Mouse (Mus musculus) lung, adult 18-20 months (tissue): ENCODE results near the gene Map1a.
A peak's percentile ranks its signal among the peaks of the same experiment; 100 is the strongest.

Experiments used
- DNase-seq, 2 experiments: peaks; one replicate each; pipeline ENCODE4 v3.0.0; 2022; ENCODE audit warnings: mixed read lengths in 2 of 2

Map1a gene

DNA sequence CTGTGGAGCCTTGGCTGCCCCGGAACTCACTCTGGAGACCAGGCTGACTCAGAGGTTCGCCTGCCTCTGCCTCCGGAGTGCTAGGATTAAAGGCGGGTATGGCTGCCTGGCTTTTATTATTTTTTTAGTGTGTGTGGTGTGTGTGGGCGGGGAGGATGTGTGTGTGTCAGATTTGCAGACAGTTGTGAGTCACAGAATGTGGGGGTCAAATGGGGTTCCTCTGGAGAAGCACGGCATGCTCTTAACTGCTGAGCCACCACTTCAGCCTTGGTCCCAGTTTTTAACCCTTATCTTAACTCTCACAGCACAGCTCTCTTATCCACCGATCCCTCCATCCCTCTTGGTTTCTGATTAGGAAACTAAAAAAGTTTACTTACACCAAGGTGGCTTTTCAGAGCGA is 26.9 kb downstream of the Map1a start:
- DNase-seq: no peak

DNA sequence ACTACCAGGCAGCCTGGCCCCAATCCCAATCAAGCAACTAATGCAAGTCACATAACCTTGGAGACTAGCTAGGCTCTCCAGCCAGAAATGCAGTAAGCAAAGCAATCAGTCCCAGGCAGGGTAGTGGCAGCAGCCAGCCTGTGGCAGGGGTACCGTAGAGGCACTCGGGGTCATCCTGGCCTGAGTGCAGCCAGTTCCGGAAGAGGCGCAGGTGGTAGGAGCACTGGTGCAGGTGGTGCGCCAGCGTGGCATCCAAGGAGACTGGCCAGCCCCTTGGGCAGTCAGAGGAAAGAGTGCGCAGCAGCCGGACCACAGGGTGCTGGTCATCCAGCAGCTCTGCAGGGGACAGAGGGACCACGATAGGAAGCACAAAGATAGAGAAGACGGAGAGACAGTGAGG is 33.6 kb downstream of the Map1a start:
- no peak for DNase-seq

DNA sequence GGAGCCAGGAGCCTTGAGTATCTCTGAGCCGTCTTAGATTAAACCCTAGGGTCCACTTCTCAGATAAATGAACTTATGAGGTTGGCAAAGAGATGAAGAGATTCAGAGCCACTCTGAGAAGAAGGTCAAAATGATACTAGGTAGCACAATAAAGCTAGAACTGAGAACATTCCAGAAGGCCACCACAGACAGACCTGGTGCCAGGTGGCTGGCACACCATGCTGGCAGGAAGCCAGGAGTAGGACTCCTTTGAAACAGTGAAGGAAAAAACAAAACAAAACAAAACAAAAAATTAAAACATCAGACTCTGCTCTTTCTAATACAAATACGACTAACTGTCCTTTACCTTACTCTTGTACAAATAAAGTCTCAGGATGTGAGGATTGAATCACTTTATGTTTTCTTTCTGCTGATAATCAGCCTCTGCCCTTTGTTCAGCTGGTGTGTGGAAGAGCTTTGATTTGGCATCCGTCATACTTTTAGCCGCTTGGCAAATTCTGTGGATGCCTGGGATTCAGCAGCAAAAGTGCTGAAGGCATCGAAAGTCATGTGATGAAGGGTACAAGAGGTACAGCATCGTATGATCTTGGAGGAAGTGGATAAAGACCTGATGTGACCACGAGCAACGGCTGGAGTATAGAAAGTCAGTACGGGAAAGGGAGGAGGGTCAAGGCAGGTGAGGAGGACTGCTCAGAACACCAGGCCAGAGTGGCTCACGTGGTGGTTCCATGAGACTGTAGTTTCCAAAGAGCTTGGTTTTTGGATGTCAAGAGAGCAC is 34.5 kb downstream of the Map1a start:
- no peak for DNase-seq

DNA sequence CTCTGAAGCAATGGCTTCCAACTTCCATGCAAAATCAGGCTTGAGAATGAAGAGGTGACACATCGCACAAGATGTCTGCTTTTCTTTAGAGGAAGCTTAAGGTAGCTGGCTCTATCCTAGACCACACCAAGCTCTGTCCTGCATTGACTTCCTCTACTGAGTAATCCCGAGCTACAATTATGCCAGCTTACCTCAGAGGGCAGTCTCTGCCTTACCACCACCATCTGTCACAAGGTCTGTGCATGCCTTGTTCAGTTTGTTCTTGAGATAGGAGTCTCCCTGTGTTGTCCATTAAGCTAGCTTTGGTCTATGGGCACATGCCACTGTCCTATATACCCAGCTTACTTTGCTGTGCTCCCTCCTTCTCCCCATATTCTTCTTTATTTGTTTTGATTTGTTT is 40.1 kb downstream of the Map1a start:
- DNase-seq: no peak

DNA sequence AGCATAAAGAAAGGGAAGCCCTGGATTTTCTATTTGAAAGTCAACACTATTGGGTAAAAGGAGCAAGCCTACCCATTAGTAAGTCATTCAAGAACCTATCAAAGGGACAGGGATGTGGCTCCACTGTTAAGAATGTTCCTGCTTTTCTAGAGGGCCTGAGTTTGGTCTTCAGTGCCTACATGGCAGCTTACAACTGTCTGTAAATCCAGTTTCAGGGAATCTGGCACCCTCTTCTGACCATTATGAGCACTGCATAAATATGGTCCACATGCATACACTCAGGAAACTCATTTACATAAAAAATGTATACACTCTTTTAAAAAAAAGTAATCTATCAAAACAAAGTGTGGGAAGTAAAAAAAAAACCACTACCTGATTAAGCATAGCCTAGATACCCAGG is 49.7 kb downstream of the Map1a start:
- no peak for DNase-seq

DNA sequence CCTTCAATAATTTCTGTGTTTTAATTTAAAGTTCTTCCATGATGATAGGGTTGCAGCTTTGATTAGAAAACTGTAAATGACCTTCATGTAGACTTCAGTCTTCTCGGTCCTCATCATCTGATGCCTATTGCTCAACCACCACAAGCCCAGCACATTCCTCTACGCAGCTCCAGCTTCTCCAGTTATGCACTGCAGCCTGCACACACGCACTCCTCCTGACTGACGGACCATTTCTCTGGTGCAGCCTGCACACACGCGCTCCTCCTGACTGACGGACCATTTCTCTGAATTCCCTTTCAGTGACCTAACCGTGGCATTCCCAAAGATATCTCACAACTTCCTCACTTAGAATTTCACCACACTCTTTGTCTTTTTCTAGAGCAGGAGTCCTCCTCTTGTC is 63.8 kb downstream of the Map1a start:
- DNase-seq: peak in 1 of 2 experiments; percentile 23

DNA sequence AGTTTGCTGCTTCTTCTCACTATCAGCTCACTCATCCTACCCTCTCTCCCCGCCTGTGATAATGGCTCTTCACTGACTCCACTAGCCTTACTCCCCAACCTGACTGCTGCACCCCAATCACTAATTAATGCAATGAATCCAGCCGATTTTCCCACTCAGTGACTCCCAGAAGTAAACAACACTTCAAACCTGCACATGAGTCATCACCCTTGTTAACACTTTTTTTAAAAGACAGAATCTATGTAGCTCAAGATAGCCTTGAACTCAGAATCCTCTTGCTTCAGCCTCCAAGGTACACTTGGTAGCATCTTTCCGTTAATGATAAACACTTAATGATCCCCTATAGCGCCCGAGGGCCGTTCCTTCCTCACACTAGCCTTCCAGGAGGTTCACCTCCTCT is 65.0 kb downstream of the Map1a start:
- no peak for DNase-seq

DNA sequence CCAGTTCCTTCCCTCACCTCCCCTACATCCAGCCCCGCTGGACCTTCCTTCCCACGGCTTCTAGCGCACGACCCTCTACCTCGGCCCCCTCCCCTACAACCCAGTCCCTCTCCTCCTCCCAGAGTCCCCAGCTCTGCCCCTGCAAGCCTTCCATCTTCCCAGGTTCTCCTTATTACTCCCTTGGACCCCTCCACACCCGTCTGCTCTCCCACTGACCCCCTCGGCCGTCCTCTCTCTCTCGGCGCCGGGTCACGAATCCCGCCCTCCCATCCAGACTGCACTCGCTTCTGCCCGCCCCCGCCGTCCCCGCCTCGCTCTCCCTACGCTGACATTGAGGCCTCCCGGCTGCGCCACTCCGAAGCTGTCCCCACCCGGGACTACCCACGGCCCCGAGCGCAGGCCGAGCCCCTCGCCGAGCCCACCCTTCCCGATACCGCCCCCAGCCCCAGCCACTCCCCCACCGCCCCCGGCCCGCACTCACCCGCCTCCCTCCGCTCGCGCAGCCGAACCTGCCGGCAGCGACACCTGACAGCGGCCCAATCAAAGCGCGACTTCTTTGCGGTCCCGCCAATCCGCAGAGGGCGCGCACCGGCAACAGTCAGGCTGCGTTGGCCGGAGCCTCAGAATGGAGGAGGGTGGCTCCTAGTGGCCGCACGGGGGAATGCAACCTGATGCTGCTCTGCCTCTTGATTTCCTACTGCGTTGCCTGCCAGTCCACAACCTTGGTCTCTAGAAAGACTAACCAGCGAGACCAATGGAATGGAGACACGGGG is 65.6 kb downstream of the Map1a start, which contains the start of gene Ppip5k1:
TSS of gene Ppip5k1 (minus strand) at position 577 of the 773 bp plus-strand sequence.
- DNase-seq: peak; percentile 97

DNA sequence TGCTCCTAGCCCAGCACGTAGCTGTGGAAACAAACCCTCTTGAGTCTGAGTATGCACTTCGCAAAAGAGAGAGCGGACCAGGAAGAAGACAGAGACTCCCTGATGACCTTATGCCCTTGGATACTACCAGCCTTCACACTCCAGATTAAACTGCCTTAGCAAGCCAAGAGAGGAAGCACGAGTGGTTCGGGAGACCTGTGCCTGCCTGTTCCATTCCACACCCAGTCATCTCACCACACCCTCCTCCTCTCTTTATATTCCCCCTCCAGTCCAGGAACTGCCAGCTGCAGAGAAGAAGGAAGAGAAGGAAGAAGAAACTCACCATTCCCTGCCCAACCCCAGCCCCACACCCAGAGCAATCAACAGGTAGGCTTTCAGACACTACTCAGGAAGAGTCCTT is 68.1 kb downstream of the Map1a start, which contains the start of gene Ckmt1:
TSS of gene Ckmt1 (plus strand) at position 221 of the 400 bp plus-strand sequence.
- peak; percentile 14 to 52 for DNase-seq

DNA sequence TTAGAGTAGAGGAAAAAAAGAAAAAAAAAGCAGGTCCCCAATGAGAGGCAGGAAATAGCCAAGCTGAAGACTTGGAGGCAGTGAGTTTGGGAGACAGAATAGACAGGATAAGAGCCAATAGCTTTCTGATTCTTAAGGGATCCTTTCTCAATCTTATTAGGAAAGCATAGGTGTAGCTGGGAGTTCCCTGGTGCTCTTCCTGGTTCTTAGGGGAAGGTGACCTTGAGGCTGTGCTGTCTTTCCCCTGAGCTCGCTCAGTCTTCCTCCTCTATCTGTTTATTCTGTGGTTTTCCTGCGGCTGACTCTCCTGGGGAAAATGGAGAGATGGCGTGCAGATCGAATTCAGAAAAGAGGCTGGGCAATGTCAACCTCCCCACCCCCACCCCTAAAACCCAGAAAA is 68.6 kb downstream of the Map1a start:
- no peak for DNase-seq

DNA sequence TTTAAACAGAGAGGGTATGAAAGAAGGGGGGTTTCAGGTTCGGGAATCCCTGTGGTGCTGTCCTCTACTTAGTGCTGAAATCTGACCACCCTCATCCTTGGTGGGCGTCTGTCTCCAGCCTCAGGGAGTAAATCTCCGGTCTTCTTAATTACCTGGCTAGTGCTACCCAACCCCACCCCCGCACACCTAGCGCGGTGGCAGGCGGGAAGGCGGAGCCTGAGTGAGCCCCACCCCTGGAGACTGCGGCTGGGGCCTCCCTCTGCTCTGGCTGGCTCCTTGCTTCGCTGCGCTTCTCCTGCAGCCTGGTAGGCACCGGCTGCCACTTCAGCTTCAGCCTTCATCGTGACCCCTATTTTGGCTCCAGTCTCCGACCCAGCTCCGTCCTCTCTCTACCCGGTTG is 69.0 kb downstream of the Map1a start:
- peak; percentile 79 to 84 for DNase-seq

DNA sequence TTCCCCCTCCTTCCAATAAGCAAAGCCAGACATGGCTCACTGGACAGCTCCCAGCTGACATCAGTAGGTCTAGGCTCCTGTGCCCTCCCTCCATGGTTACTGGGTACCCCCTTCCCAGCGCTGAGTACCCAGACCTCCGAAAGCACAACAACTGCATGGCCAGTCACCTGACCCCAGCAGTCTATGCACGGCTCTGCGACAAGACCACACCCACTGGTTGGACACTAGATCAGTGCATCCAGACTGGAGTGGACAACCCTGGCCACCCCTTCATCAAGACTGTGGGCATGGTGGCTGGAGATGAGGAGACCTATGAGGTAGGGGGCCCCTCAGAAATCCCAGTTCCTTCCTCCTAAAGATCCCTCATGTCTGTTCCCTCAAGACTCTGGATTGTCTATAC is 70.1 kb downstream of the Map1a start:
- DNase-seq: no peak
